Mouse (Mus musculus): ENCODE results near the gene Zmiz1.

DNA sequence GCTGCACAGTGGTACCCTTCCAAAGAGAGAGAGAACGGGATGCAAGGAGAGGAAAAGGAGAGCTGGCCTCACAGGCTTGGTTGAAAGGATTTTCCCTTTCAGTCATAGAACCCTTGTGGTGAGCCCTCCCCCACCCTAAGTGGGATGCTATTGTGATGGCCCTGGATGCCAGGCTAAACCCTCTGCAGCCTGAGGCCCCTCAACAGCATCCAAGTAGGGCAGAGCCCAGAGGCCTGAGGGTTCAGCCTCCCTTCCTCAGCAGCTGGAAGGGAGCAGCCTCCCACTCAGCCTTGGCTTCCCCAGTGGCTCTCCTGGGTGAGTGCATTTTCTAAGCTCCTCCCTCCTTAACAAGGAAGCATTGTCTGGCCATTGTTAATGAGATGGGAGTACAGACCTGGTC, 121.4 kb downstream of the Zmiz1 start:
- TF ChIP-seq POLR2A (IDR thresholded peaks at IDR 0.05; ENCODE audit: borderline replicate concordance, control insufficient read depth, low read depth, low read length) (no peak), CTCF (IDR thresholded peaks at IDR 0.05; ENCODE audit: control insufficient read depth, insufficient read depth, low read length) (no peak)
